Mouse (Mus musculus) stomach, embryonic 14.5 days (tissue): Measurements from ENCODE around the gene Zfp628. TPM values are rescaled to one million over a fixed set of nuclear protein-coding genes. Genes with fewer than 3 reads are reported as not detected.

Experiments used
- ATAC-seq: fragments of 200-750 bp; cut with Nextera tagmentation; 2 replicates; pipeline ENCODE4 v1.8.0; 2017; ENCODE audit warnings: low read depth, moderate TSS enrichment; ENCODE audit not compliant: insufficient number of reproducible peaks, insufficient read depth, low FRiP score
- H3K27ac ChIP-seq: fragments of 300-500 bp; sonication (generic); 2 replicates; pipeline ENCODE4 v1.5.1; 2014; ENCODE audit warnings: mild to moderate bottlenecking, low read length, moderate library complexity, mixed read lengths
- H3K27me3 ChIP-seq: fragments of 300-500 bp; sonication (generic); 2 replicates; pipeline ENCODE4 v1.6.1; 2014; ENCODE audit warnings: low read length, control low read depth, mixed read lengths; ENCODE audit not compliant: control insufficient read depth, insufficient read depth
- H3K36me3 ChIP-seq: fragments of 300-500 bp; sonication (generic); 2 replicates; pipeline ENCODE4 v1.6.1; 2014; ENCODE audit warnings: mild to moderate bottlenecking, control low read depth, low read length, moderate library complexity, mixed read lengths; ENCODE audit not compliant: control insufficient read depth, insufficient read depth
- H3K4me1 ChIP-seq: fragments of 300-500 bp; sonication (generic); 2 replicates; pipeline ENCODE4 v1.6.1; 2014; ENCODE audit warnings: low read length, control low read depth, mixed read lengths; ENCODE audit not compliant: control insufficient read depth, insufficient read depth
- H3K4me2 ChIP-seq: fragments of 300-500 bp; sonication (generic); replicated peaks from 2 replicates; pipeline ENCODE4 v1.6.1; 2014; ENCODE audit warnings: low read depth, low read length, control low read depth
- H3K4me3 ChIP-seq: fragments of 300-500 bp; sonication (generic); 2 replicates; pipeline ENCODE4 v1.5.1; 2014; ENCODE audit warnings: low read depth, low read length, control low read depth
- H3K9ac ChIP-seq: fragments of 300-500 bp; sonication (generic); replicated peaks from 2 replicates; pipeline ENCODE4 v1.6.1; 2014; ENCODE audit warnings: low read depth, mild to moderate bottlenecking, control low read depth, low read length, moderate library complexity, mixed read lengths
- H3K9me3 ChIP-seq: fragments of 300-500 bp; sonication (generic); 2 replicates; pipeline ENCODE4 v1.6.1; 2016; ENCODE audit warnings: low read depth, low read length, control low read depth; ENCODE audit not compliant: control insufficient read depth
- WGBS: fragments of 180-500 bp; shearing (Covaris S2); extraction: QIAGEN DNeasy Blood & Tissue Kit; methylation state at CpG from one replicate; pipeline ENCODE4 v1.1.7; 2014; 5-methylcytosine and 5-hydroxymethylcytosine counted together
- polyA plus RNA-seq: library from polyadenylated mRNA; unstranded; fragments of >200 nt; fragmentation: Nextera tagmentation; extraction: Ambion mirVana; gene quantifications from 2 replicates; pipeline ENCODE4 v1.2.1, GENCODE M21; 2014

Gene Zfp628
- polyA plus RNA-seq, 1 experiment from 2014 or later = 4.5 TPM

DNA sequence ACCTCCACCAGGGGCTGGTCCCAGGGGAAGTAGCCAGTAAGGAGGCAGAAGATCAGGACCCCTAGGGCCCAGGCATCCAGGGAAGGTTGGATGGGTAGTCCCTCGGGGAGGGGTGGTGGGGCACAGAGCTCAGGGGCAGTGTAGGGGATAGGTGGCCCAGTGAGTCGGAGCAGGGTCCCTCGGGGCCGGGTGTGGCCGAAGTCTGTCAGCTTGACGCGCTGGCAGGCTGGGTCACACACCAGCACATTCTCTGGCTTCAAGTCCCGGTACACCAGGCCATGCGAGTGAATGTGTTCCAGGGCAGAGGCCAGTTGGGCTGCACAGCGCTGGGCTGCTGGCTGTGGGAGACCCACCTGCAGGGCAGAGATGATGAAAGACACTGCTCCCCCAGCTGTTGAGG lies 42.3 kb downstream of the Zfp628 start:
- WGBS = 78% methylated on average over 10 of the region's 10 CpGs
- no peak for ATAC-seq
- no peaks in the 10 kb centered on the region for H3K4me1 ChIP-seq
- H3K4me3 ChIP-seq = no peak overlapping the region
- no peaks in the 10 kb centered on the region for H3K27me3 ChIP-seq
- H3K27ac ChIP-seq = no peak overlapping the region
- H3K4me2 ChIP-seq = no peak overlapping the region
- no peaks in the 10 kb centered on the region for H3K36me3 ChIP-seq
- no peaks in the 10 kb centered on the region for H3K9me3 ChIP-seq
- H3K9ac ChIP-seq = no peak overlapping the region

- H3K36me3 ChIP-seq = no peaks in the 10 kb centered on the region
- ATAC-seq = 0 out of 2 replicates have a peak, but pooled peaks have one; percentile 7
- H3K27ac ChIP-seq = no peak overlapping the region
- no peak overlapping the region for H3K4me2 ChIP-seq
- H3K9ac ChIP-seq = no peak overlapping the region
- no peaks in the 10 kb centered on the region for H3K27me3 ChIP-seq
- no peaks in the 10 kb centered on the region for H3K4me1 ChIP-seq
- no peaks in the 10 kb centered on the region for H3K9me3 ChIP-seq
- no peak overlapping the region for H3K4me3 ChIP-seq
- 71% methylated on average over 5 of the region's 5 CpGs for WGBS
These were observed 48.5 kb downstream of the Zfp628 start for GRCm38 (mm10) chr7:4963527-4963926.

- ATAC-seq = peak; percentile 80
- no peak within 1 kb of the TSS for H3K9ac ChIP-seq
- no peaks in the 10 kb centered on the region for H3K27me3 ChIP-seq
- H3K27ac ChIP-seq = no peak within 1 kb of the TSS
- 6% methylated on average over 10 of the region's 10 CpGs for WGBS
- no peak within 1 kb of the TSS for H3K4me3 ChIP-seq
- H3K4me1 ChIP-seq = no peaks in the 10 kb centered on the region
- no peaks in the 10 kb centered on the region for H3K9me3 ChIP-seq
- no peak within 1 kb of the TSS for H3K4me2 ChIP-seq
- no peaks in the 10 kb centered on the region for H3K36me3 ChIP-seq
These were observed 49.3 kb downstream of the Zfp628 start, which contains the start of gene Sbk2 for GRCm38 (mm10) chr7:4964272-4964671. Sbk2 (minus strand) TSS chr7:4964406.

- no peaks in the 10 kb centered on the region for H3K36me3 ChIP-seq
These were observed 50.0 kb downstream of the Zfp628 start for GRCm38 (mm10) chr7:4964988-4965387.

DNA sequence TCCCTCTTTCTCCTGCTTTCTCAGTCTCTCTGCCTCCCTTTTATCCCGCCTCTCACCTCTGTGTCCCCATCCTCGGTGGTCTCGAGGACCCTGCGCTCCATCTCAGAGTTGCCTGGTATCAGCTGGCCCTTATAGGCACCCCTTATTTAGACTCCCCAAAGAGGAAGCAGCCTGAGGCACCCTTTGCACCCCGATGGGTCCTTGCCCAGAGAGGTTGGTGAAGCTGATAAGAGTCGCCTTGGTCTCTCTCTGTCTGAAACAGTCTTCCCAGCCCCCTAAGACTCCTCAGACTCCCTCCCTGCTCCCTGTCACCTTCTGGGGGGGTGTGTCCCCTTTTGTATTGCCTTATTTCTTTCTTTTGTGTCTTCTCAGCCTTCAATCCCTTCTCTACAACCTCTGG lies 56.1 kb downstream of the Zfp628 start, which contains the start of gene Sbk3:
Sbk3 (minus strand) TSS at position 101 of the 400 bp plus-strand sequence.
- Histone ChIP-seq H3K9me3 (no peaks in the 10 kb centered on the region), H3K4me2 (no peak within 1 kb of the TSS), H3K27me3 (no peaks in the 10 kb centered on the region), H3K36me3 (no peaks in the 10 kb centered on the region), H3K9ac (no peak within 1 kb of the TSS), H3K27ac (no peak within 1 kb of the TSS), H3K4me1 (no peaks in the 10 kb centered on the region), H3K4me3 (no peak within 1 kb of the TSS)
- 40% methylated on average over 6 of the region's 6 CpGs for WGBS
- ATAC-seq = no peak

More at GRCm38 (mm10) chr7:4964988-4965387, 50.0 kb downstream of the Zfp628 start:
- Histone ChIP-seq H3K9ac (no peak overlapping the region), H3K27me3 (no peaks in the 10 kb centered on the region), H3K4me1 (no peaks in the 10 kb centered on the region), H3K4me2 (no peak overlapping the region), H3K27ac (no peak overlapping the region), H3K4me3 (no peak overlapping the region), H3K9me3 (no peaks in the 10 kb centered on the region)
- 74% methylated on average over 5 of the region's 5 CpGs for WGBS
- ATAC-seq = no peak

Other genes starting within 250 kb of the Zfp628 start
- 84.8 and 94.2 TPM in 2 replicates for gene Hspbp1, start 230.1 kb upstream of the Zfp628 start, polyA plus RNA-seq
- gene Brsk1, start 224.6 kb upstream of the Zfp628 start, polyA plus RNA-seq = 2.3 and 4.0 TPM in 2 replicates
- gene Tmem150b, start 190.0 kb upstream of the Zfp628 start, polyA plus RNA-seq = 0.36 and 0.78 TPM in 2 replicates
- gene Kmt5c, start 175.1 kb upstream of the Zfp628 start, polyA plus RNA-seq = 59.2 and 59.4 TPM in 2 replicates
- gene Cox6b2, start 162.1 kb upstream of the Zfp628 start, polyA plus RNA-seq = 72.0 and 85.2 TPM in 2 replicates
- not detected in 2 replicates for gene Fam71e2, start 143.9 kb upstream of the Zfp628 start, polyA plus RNA-seq
- 0.17 and 0.27 TPM in 2 replicates for gene Il11, start 132.4 kb upstream of the Zfp628 start, polyA plus RNA-seq
- gene Tmem190, start 132.3 kb upstream of the Zfp628 start, polyA plus RNA-seq = 0.55 TPM in 1 of 2 replicates, not detected in the other
- gene Tmem238, start 125.6 kb upstream of the Zfp628 start, polyA plus RNA-seq = 8.7 and 10.6 TPM in 2 replicates
- 301 and 312 TPM in 2 replicates for gene Rpl28, start 122.3 kb upstream of the Zfp628 start, polyA plus RNA-seq
- 318 and 349 TPM in 2 replicates for gene Ube2s, start 102.6 kb upstream of the Zfp628 start, polyA plus RNA-seq
- 0.70 and 1.0 TPM in 2 replicates for gene Shisa7, start 70.5 kb upstream of the Zfp628 start, polyA plus RNA-seq
- 7.0 and 7.8 TPM in 2 replicates for gene Isoc2b, start 45.0 kb upstream of the Zfp628 start, polyA plus RNA-seq
- 0.94 and 0.98 TPM in 2 replicates for gene Isoc2a, start 38.1 kb upstream of the Zfp628 start, polyA plus RNA-seq
- not detected in 2 replicates for gene Gm36210, start 8.7 kb upstream of the Zfp628 start, polyA plus RNA-seq
- 3.5 and 4.0 TPM in 2 replicates for gene Nat14, start 6.8 kb downstream of the Zfp628 start, polyA plus RNA-seq
- gene Ssc5d, start 10.6 kb downstream of the Zfp628 start, polyA plus RNA-seq = 3.3 and 3.9 TPM in 2 replicates
- gene Sbk2, start 49.2 kb downstream of the Zfp628 start, polyA plus RNA-seq = 0.55 and 1.4 TPM in 2 replicates
- 0.07 TPM in 1 of 2 replicates, not detected in the other for gene Sbk3, start 56.0 kb downstream of the Zfp628 start, polyA plus RNA-seq
- 39.5 and 48.8 TPM in 2 replicates for gene Zfp579, start 80.9 kb downstream of the Zfp628 start, polyA plus RNA-seq
- gene Zfp524, start 99.2 kb downstream of the Zfp628 start, polyA plus RNA-seq = 14.1 and 18.0 TPM in 2 replicates
- gene Fiz1, start 99.5 kb downstream of the Zfp628 start, polyA plus RNA-seq = 33.0 and 35.7 TPM in 2 replicates
- 1.2 and 3.3 TPM in 2 replicates for gene Gm44973, start 100.3 kb downstream of the Zfp628 start, polyA plus RNA-seq
- 8.9 and 9.1 TPM in 2 replicates for gene Zfp865, start 105.2 kb downstream of the Zfp628 start, polyA plus RNA-seq
- gene Ccdc106, start 105.3 kb downstream of the Zfp628 start, polyA plus RNA-seq = 22.4 and 25.0 TPM in 2 replicates
- not detected in 2 replicates for gene 4632433K11Rik, start 118.9 kb downstream of the Zfp628 start, polyA plus RNA-seq
- 4.6 and 6.2 TPM in 2 replicates for gene Zfp784, start 123.2 kb downstream of the Zfp628 start, polyA plus RNA-seq
- gene Zfp580, start 136.3 kb downstream of the Zfp628 start, polyA plus RNA-seq = 35.7 and 44.1 TPM in 2 replicates
- 106 and 119 TPM in 2 replicates for gene U2af2, start 146.9 kb downstream of the Zfp628 start, polyA plus RNA-seq
- 63.2 and 63.4 TPM in 2 replicates for gene Epn1, start 165.0 kb downstream of the Zfp628 start, polyA plus RNA-seq
- gene Rfpl4, start 201.7 kb downstream of the Zfp628 start, polyA plus RNA-seq = not detected in 2 replicates
- gene Rasl2-9, start 210.7 kb downstream of the Zfp628 start, polyA plus RNA-seq = 0.25 TPM in 1 of 2 replicates, not detected in the other
- gene Vmn1r55, start 234.5 kb downstream of the Zfp628 start, polyA plus RNA-seq = not detected in 2 replicates